Mouse (Mus musculus) gastrocnemius, adult 2 months (tissue): ENCODE results near the gene Rnf151. TPM values are rescaled to one million over a fixed set of nuclear protein-coding genes. Genes with fewer than 3 reads are reported as not detected.
A peak's percentile ranks its signal among the peaks of the same experiment; 100 is the strongest.
"Not testable (repeated sequence)": the region's sequence is repeated elsewhere in the genome, so short reads cannot be mapped to it uniquely, and the experiment has no call there.

Source experiments
- DNase-seq: peaks from one replicate; pipeline ENCODE4 v3.0.0; 2022
- H3K27ac ChIP-seq: fragments of 200-600 bp; 2 replicates; pipeline ENCODE4 v1.8.1; 2022; ENCODE audit warnings: mild to moderate bottlenecking
- H3K4me3 ChIP-seq: fragments of 200-600 bp; 2 replicates; pipeline ENCODE4 v1.8.1; 2022; ENCODE audit warnings: mild to moderate bottlenecking, moderate library complexity
- CTCF ChIP-seq: fragments of 200-600 bp; IDR thresholded peaks from 2 replicates; pipeline ENCODE4 v1.8.1; 2022; ENCODE audit warnings: antibody characterized with exemption, mild to moderate bottlenecking, moderate library complexity
- intact Hi-C: fragments of 180-260 bp; cut with DNase I; formaldehyde crosslinking; loops from one replicate; pipeline ENCODE4 v1.15.1; 2025
- total RNA-seq, 2 experiments: library from RNA; stranded (reverse); gene quantifications; 2 replicates each; pipeline ENCODE4 v1.2.3; 2021

Rnf151 gene
- total RNA-seq, 2 experiments from 2014 or later = not detected

DNA sequence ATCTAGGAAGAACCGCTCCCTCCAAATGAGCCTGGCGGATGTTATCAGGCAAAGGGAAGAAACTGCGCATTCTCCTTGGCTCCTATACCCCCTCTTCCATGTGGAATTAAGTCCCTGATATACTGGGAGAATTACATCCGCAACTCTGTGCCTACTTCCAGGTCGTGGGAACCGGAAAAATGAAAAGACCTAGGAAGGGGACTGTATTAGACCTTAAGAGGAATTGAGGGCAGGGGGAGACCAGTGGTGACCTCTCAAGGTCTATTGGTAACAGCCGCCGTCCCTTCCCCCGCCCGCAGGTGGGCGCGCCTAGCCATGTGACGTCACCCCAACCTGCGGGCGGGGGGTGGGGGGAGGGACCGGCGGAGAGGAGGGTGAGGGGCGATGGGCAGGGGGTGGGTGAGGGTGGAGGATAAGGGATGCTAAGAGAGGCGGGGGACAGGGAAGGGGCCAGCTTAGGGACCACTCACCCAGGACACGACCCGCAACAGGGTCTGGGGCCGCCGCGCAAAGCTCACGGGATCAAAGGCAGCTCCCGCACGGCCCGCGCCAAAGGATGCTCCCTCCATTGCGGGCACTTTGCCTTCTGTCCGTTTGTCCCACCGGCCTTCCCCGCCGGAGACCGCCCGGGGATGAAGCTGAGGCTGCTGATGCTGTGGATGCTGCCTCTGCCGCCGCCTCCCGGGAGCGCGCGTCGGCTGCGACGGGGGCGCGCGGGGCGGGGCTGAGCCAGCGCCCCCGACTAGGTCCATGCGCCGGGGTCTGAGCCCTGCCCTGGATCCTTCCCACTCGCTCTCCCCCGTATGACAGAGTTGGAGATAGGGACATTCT is 28.4 kb downstream of the Rnf151 start, which contains the start of gene Syngr3:
TSS of gene Syngr3 (minus strand) at position 705 of the 831 bp plus-strand sequence.
- intact Hi-C loops = no loop called here
- no peak for TF ChIP-seq CTCF
- peak within 1 kb of the TSS; percentile 67 for H3K4me3 ChIP-seq
- no peak for DNase-seq
- H3K27ac ChIP-seq = no peak within 1 kb of the TSS

DNA sequence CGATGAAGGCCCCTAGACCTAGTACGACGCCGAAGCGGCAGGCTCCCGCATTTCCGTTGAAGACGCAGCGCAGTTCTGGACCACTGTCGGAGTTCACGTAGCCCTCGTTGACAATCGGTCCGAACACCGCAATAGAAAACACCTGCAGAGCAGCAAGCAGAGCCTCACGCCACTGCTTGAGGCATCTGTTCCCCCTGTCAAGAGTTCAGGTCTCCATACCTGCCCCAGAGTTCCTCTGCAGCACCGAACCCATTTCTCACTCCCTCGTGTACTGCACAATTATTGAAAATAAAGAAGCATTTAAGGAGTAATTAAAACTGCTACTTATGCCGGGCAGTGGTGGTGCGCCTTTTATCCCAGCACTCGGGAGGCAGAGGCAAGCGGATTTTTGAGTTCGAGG is 30.3 kb downstream of the Rnf151 start:
- DNase-seq = no peak
- no peak overlapping the region for H3K27ac ChIP-seq
- intact Hi-C loops = no loop called here
- peak overlapping the region; percentile 67 for H3K4me3 ChIP-seq
- TF ChIP-seq CTCF = no peak

DNA sequence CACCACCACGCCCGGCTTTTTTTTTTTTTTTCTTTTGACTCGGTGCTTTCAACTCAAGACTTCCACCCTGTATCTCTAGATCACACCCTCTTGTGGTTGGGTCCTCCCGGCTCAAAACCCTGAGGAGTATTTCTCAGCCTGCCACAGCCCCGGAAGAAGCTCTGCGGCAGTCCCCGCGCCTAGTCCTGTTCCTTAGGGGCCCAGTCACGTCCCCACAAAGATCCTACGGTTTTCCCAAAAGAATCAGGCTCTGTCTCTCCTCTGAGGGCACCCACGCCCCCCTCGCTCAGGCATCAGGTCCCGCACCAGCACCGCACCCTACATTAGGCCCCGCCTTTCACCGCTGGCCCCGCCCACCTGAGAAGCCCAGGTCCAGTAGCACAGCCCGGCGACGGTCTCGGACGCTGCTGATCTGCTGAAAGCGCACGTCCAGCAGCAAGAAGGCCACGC is 30.7 kb downstream of the Rnf151 start:
- peak overlapping the region; percentile 67 for H3K4me3 ChIP-seq
- DNase-seq = peak; percentile 72
- TF ChIP-seq CTCF = no peak
- intact Hi-C loops = no loop called here
- no peak overlapping the region for H3K27ac ChIP-seq

DNA sequence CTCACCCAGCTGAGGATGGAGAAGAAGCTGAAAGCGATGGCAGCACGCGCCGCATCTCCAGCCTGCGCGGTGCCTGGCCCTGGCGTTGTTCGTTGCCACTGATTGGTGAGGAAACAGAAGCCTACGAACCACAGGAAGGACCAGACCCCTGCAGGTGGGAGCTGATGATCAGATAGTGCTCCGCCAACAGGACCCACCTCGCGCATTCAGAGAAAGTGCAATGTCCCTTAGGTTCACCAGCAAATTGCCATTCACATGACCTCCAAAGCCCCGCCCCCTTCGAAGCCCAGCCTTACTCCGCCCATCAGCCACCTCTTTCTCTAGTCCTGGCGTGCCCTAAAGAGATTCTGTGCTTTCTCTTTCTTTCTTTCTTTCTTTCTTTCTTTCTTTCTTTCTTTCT is 31.3 kb downstream of the Rnf151 start:
- intact Hi-C loops = no loop called here
- no peak for DNase-seq
- Histone ChIP-seq H3K4me3 (0 out of 2 replicates have a peak overlapping the region, but pooled peaks have one; percentile 4), H3K27ac (no peak overlapping the region)
- no peak for TF ChIP-seq CTCF

DNA sequence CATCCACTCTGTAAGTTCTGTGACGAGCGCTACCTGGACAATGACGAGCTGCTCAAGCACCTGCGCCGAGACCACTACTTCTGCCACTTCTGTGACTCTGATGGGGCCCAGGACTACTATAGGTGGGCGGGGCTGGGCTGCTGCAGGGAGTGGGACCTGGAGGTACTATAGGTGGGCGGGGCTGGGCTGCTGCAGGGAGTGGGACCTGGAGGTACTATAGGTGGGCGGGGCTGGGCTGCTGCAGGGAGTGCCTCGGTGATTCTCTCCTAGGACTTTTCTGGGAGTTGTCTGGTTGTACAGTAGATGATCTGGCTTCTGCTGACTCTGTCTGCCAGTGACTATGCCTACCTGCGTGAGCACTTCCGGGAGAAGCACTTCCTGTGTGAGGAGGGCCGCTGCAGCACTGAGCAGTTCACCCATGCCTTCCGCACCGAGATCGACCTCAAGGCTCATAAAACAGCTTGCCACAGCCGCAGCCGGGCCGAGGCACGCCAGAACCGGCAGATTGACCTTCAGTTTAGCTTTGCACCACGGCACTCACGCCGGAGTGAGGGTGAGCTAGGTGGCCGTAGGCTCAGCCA is 40.3 kb downstream of the Rnf151 start:
- no peak for TF ChIP-seq CTCF
- no peak for DNase-seq
- no peak overlapping the region for H3K4me3 ChIP-seq
- no peak overlapping the region for H3K27ac ChIP-seq
- intact Hi-C loops = no loop called here

DNA sequence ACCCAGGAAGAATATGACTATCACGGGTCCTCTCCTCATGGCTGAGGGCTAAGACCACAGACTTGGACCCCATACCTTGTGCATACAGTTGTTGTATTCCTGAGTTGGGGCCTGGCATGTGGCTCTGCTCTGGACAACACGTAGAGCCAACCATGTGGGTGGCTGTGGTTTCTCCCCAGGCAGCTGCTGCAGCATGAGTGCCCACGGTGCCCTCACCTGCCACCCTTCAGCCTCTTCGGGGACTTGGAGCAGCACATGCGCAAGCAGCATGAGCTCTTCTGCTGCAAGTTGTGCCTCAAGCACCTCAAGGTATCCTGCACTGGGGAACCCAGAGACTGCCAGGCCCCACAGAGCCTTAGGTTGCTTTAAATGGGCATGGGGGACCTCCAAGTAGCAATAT is 41.0 kb downstream of the Rnf151 start:
- TF ChIP-seq CTCF = no peak
- DNase-seq = no peak
- intact Hi-C loops = no loop called here
- Histone ChIP-seq H3K27ac (no peak overlapping the region), H3K4me3 (no peak overlapping the region)

DNA sequence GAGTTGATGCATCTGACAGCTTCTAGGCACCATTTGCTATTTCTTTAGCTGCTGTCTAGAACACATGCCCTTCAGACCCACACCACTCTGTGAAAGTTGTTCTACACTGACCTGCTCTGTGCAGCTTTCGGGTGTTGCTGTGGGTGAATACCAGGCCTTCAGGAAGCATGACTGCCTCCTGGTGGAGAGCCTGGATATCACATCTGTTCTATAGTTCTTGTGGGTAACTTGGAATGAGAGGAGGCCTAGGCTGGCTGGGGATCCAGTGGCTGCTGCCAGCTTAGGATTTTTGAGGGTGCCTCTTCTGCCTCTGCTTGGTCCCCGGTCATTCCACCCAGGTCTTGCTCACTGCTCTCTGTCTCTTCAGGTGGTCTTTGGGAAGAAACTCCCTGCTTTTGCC is 41.7 kb downstream of the Rnf151 start:
- TF ChIP-seq CTCF = peak; percentile 73
- intact Hi-C loops = no loop called here
- Histone ChIP-seq H3K27ac (no peak overlapping the region), H3K4me3 (no peak overlapping the region)
- peak; percentile 70 for DNase-seq

DNA sequence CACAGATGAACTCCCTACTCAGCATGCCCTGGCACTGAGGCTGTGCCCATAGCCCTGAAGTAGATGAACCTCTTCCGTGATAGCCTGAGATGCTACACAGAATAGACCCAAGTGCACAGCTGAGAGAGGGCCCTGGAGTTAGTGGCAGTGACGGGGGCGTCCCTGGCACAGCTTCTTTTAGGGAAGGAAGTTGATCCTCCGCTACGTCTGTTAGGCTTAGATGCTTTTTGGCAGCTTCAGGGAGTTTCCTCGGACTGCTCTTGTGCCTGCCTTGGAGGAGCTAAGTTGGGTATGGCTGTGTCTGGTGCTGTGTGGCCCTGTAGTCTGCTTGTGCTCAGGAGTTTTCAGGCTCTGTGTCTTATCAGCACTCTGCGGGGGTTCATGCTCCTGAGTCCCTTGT is 43.6 kb downstream of the Rnf151 start:
- intact Hi-C loops = no loop called here
- no peak for TF ChIP-seq CTCF
- Histone ChIP-seq H3K4me3 (no peak overlapping the region), H3K27ac (peak overlapping the region; percentile 1; the same call in 1 of the 2 replicates)
- no peak for DNase-seq

DNA sequence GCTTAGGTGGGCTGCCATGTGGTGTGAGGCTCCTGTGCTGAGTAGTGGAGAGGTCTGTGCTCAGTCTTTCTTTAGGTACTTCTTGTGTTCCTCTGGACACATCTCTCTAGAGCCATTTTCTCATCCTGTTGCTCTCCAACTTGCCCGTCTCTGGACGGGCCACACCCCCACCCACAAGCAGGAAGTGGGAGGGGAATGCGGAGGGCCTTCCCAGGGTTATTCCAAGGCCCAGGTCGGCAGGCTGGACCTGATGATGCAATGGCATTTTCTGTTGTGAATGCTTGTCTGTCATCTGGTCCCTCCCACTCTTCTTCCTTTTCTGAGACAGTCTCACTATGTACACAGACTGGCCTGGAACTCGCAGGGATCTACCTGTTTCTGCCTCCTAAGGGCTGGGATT is 45.7 kb downstream of the Rnf151 start:
- intact Hi-C loops = no loop called here
- 0 out of 2 replicates have a peak overlapping the region, but pooled peaks have one; percentile 38 for H3K27ac ChIP-seq
- TF ChIP-seq CTCF = no peak
- peak overlapping the region; percentile 17; the same call in 1 of the 2 replicates for H3K4me3 ChIP-seq
- peak; percentile 55 for DNase-seq

DNA sequence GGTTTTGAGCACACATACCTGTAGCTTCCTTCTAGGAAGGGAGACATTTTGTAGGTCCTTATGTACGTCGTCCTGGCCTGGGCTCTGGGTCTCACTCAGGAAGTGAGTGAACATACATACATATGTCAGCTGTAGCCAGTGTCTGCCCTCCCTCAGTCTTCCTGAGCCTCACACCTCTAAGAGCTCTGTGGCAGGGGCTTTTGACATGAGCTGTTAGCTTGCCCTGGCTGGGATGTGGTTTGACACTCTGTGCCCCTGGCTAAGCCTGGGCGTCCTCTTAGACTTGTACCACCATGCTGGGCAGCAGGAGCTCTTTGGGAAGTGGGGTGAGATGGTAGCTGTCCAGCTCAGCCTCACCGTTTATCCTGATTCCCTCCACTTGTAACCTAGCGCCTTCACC is 46.5 kb downstream of the Rnf151 start:
- DNase-seq = no peak
- H3K4me3 ChIP-seq = peak overlapping the region; percentile 100
- intact Hi-C loops = no loop called here
- 0 out of 2 replicates have a peak overlapping the region, but pooled peaks have one; percentile 24 for H3K27ac ChIP-seq
- no peak for TF ChIP-seq CTCF

DNA sequence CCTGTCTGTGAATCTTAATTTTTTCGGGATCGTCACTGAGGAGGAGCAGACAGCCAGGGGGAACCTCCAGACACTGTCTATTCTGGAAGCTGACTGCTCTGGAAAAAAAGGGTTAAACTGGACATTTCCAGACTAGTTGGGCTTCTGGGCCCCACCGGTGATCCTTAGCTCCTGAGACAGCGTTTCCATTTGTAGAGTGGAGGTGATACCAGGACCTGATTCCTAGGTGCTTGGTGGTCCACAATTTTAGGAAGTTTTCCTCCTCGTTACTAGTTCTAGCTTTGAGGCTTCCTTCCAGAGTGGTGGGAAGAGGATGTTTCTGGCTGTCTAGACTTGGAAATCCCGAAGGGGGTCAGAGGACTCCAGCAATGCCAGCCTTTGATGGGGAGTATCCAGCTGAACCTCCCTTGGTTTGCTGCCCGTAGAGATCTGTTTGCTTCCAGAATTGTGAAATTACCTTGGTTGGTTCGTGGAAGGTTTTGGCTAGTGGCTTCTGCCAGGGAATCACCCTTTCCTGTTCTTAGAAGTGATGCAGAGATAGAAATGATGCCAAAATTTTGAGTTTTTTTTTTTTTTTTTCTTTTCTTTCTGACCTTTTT is 47.5 kb downstream of the Rnf151 start:
- TF ChIP-seq CTCF = no peak
- intact Hi-C loops = no loop called here
- Histone ChIP-seq H3K4me3 (peak overlapping the region; percentile 100), H3K27ac (peak overlapping the region; percentile 96)
- no peak for DNase-seq

DNA sequence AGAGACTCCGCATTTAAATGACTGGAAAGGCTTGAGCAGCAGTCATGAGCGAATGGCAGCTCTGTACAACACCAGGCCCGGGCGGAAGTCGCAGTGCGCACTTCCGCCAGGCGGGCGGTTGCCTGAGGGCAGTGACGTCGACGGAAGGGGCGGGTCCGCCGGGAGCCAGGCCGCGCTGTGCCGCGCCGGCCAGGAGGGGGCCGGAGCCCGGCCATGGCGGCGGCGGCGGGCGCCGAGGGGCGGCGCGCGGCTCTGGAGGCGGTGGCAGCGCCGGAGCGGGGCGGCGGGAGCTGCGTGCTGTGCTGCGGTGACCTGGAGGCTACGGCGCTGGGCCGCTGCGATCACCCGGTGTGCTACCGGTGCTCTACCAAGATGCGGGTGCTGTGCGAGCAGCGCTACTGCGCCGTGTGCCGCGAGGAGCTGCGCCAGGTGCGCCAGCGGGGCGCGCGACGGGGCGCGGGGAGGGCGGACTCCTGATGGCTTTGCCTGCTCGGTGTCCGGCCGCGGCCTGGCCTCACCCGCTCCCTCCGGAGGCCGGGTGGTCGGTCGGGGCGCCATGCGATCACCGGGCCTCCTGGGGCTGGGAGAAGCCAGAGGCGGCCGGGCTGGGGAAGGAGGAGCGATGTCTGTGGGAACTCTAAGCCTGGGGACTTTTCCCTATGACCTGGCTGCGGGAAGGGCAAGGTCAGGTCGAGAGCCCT is 48.2 kb downstream of the Rnf151 start, which contains the start of gene Zfp598:
TSS of gene Zfp598 (plus strand) at position 143 of the 701 bp plus-strand sequence.
- TF ChIP-seq CTCF = peak; percentile 48
- H3K27ac ChIP-seq = peak within 1 kb of the TSS; percentile 96
- DNase-seq = peak; percentile 98
- peak within 1 kb of the TSS; percentile 100 for H3K4me3 ChIP-seq
- intact Hi-C loops = loop anchor here (5.0 to 10.0 kb wide), 2 partner anchors 55 to 127 kb away; no protein-coding TSS in a partner anchor

DNA sequence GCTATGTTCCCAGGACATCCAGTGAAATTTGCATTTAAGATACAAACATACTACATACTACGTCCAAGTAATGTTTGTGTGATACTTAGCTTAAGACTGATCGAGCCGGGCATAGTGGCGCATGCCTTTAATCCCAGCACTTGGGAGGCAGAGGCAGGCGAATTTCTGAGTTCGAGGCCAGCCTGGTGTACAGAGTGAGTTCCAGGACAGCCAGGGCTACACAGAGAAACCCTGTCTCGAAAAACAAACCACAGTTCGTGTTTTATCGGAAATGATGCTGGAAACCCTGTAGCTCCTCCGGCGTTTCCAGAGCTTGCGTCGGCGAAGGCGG is 48.7 kb downstream of the Rnf151 start:
- H3K27ac ChIP-seq = peak overlapping the region; percentile 96
- DNase-seq = not testable (repeated sequence)
- H3K4me3 ChIP-seq = peak overlapping the region; percentile 100
- intact Hi-C loops = loop anchor here (5.0 to 10.0 kb wide), 2 partner anchors 54 to 127 kb away; no protein-coding TSS in a partner anchor
